Mouse (Mus musculus) testis, adult 2 months (tissue): ENCODE measurements around the gene Vsig2.

Experiments
- CTCF ChIP-seq: fragments of 200-500 bp; IDR thresholded peaks from 2 replicates; pipeline ENCODE4 v1.5.1; 2012; ENCODE audit warnings: low read depth, mild to moderate bottlenecking, inconsistent platforms, low read length, moderate library complexity; ENCODE audit not compliant: control insufficient read depth, insufficient read depth, insufficient replicate concordance
- POLR2A ChIP-seq: fragments of 200-500 bp; IDR thresholded peaks from 2 replicates; pipeline ENCODE4 v1.6.1; 2012; ENCODE audit warnings: low read depth, mild to moderate bottlenecking, inconsistent platforms, low read length, moderate library complexity; ENCODE audit not compliant: control insufficient read depth

DNA sequence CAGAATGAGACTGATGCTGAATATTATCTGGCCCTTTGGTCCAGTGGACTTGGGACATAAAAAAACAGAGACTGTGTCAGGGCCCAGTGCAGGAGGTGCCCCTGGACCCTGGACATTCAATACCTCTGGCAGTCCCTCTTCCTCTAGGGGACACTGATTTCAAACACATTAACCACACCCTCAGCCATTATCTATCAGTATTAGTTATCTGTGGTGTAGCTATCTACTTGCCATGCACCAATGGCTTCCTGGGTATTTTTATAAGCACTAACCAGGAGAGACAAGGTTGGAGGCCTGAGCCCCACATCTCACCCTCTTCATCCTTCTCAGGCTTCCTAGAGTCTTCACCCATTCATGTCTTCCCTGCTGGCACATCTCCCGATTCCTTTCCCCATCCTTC is 11.4 kb downstream of the Vsig2 start:
- no peak for TF ChIP-seq CTCF
- TF ChIP-seq POLR2A: no peak
